Mouse (Mus musculus) bone marrow, adult 2 months (tissue): Measurements from ENCODE around the gene Ano2. TPM values are rescaled to one million over a fixed set of nuclear protein-coding genes. Genes with fewer than 3 reads are reported as not detected.

Source experiments
- H3K27ac ChIP-seq: fragments of 200-500 bp; 2 replicates; pipeline ENCODE4 v1.5.1; 2012; ENCODE audit warnings: low read depth, mild to moderate bottlenecking, control low read depth, inconsistent platforms, low read length; ENCODE audit not compliant: control insufficient read depth, poor library complexity, insufficient read depth
- H3K4me1 ChIP-seq: fragments of 200-500 bp; 2 replicates; pipeline ENCODE4 v1.6.1; 2011; ENCODE audit warnings: low read length; ENCODE audit not compliant: control insufficient read depth, insufficient read depth
- H3K4me3 ChIP-seq: fragments of 200-500 bp; replicated peaks from 2 replicates; pipeline ENCODE3; 2011; ENCODE audit warnings: mild to moderate bottlenecking, low read depth, low read length, control low read depth; ENCODE audit not compliant: control insufficient read depth
- CTCF ChIP-seq: fragments of 200-500 bp; IDR thresholded peaks from 2 replicates; pipeline ENCODE4 v1.5.1; 2011; ENCODE audit warnings: low read length, control low read depth; ENCODE audit not compliant: control insufficient read depth, insufficient read depth
- POLR2A ChIP-seq: fragments of 200-500 bp; IDR thresholded peaks from 2 replicates; pipeline ENCODE4 v1.6.1; 2011; ENCODE audit warnings: low read depth, mild to moderate bottlenecking, control low read depth, low read length, borderline replicate concordance; ENCODE audit not compliant: control insufficient read depth
- WGBS: fragments of 180-500 bp; shearing (Covaris S2); methylation state at CpG from one replicate; pipeline ENCODE4 v1.1.7; 2018; 5-methylcytosine and 5-hydroxymethylcytosine counted together
- polyA plus RNA-seq: library from polyadenylated mRNA; stranded (reverse); fragments of >200 nt; gene quantifications from 2 replicates; pipeline ENCODE4 v1.2.4, GENCODE M21; 2011; ENCODE audit warnings: low replicate concordance; ENCODE audit not compliant: missing spikeins, insufficient read depth, insufficient read length

Ano2 gene
- polyA plus RNA-seq, result 1.6 TPM in 1 of 2 replicates, not detected in the other

DNA sequence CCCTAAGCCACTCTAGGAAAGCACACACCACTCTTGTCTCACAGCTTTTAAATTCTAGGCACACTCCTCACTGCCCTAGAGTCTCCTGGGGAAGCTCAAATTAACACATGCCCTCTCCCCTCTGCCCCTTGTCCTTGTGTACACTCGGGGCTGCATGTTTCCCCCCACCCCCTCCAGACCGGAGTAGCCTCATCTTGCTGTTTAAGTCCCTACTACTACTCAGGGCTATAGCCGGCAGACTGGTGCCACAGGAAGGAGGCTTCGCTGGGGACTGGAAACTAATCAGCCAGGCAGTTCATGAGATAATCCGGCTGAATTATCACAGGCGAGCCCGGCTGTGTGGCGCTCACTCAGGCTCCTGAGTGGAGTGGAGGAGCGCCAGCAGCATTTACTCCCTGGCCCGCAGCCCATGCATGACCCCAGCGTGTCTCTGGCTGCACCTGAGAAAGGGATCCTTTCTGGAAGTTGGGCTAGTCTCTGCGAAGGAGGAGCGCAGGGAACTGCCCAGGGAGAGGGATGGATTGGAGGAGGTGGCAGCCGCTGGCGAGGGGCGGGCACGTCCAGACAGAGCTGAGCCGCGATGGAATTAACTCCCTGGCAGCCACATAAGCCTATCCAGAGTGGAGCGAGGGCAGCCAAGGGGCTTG lies at the start of gene Ano2:
Gene Ano2 (plus strand): TSS at position 363 of the 647 bp plus-strand sequence.
- H3K4me3 ChIP-seq, result no peak within 1 kb of the TSS
- TF ChIP-seq CTCF (no peak), POLR2A (no peak)
- 66% methylated on average over 20 of the region's 20 CpGs for WGBS
- no peak within 1 kb of the TSS for H3K27ac ChIP-seq
- no peaks in the 10 kb centered on the region for H3K4me1 ChIP-seq

DNA sequence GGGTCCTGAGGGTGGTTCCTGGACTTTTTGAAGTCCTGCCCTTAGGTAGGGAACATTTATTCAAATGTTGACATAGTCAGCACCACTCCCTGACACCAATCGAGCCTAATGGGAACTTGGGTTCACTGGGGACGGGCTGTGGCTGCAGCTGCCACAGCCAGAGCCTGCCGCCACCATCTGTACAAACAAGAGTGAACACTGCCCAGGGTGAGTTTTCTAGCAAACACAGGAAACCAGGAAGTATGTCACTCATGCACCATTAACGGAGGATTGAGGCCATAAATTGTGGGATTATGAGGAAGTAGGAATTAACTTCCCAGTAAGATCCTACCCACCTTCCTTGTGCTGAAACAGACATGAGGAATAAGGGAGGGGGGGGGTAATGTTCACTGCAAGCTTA lies 49.7 kb upstream of the Ano2 start:
- H3K4me3 ChIP-seq, result no peak overlapping the region
- TF ChIP-seq POLR2A (no peak), CTCF (no peak)
- no peak overlapping the region for H3K27ac ChIP-seq
- WGBS, result 11% methylated on average over 4 of the region's 4 CpGs
- H3K4me1 ChIP-seq, result no peaks in the 10 kb centered on the region

DNA sequence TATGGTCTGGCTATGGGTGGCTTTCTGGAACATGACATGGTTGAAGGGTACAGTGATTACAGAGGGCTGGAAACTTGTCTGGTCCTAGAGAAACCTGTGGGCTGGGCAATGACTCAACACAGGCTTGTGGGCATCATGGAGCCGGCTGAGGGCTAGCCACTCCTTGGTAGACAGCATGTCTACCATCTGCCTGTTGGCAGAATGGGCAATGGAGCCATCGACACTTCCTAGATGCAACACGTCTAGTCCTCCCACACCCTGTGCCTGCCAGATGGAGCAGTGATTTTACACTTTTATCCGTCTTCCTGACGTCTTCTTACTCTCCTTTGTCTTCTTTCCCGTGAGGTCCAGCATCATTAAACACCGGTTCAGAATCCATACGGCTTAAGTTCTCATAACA lies 49.1 kb upstream of the Ano2 start:
- Histone ChIP-seq H3K4me1 (no peaks in the 10 kb centered on the region), H3K27ac (no peak overlapping the region), H3K4me3 (no peak overlapping the region)
- no peak for TF ChIP-seq POLR2A
- TF ChIP-seq CTCF, result no peak
- WGBS, result 81% methylated on average over 8 of the region's 8 CpGs

DNA sequence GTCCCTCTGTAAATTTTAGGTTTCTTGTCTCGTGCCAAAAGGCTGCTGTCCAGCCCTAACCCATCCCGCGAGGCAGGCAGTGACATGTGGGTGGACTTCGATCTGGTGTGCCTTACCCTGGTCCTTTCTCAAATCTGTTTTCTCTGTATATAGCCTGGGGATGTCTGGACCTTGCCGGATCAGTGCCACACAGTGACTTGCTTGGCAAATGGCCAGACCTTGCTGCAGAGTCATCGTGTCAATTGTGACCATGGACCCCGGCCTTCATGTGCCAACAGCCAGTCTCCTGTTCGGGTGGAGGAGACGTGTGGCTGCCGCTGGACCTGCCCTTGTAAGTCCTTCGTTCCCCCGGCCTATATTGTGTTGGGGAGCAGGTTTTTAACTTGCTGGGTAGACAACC lies 41.3 kb upstream of the Ano2 start:
- 66% methylated on average over 12 of the region's 12 CpGs for WGBS
- TF ChIP-seq CTCF (no peak), POLR2A (no peak)

DNA sequence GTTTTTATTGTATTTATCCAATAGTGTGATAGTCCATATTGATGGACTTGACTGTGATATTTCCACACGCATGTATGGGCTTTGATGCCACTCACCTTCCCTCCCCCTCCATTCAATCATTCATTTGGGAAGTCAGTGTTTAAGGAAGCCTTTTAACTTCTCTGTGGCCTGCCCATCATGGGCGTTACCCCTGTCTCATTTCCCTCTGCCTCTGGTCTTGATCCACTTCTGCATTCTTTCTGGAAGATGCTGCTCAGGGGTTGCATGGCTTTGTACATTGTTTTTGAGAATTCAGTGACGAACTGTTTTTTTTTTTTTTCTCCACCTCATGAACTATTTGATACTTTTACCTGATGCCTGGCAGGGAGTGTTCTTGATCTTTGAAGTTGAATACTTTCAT lies 38.9 kb upstream of the Ano2 start:
- 56% methylated on average over 3 of the region's 3 CpGs for WGBS
- no peak overlapping the region for H3K27ac ChIP-seq
- no peak overlapping the region for H3K4me3 ChIP-seq
- no peaks in the 10 kb centered on the region; the same call in 1 of the 2 replicates for H3K4me1 ChIP-seq
- no peak for TF ChIP-seq CTCF
- no peak for TF ChIP-seq POLR2A

More for the DNA sequence above, 41.3 kb upstream of the Ano2 start:
- Histone ChIP-seq H3K27ac (no peak overlapping the region), H3K4me1 (no peaks in the 10 kb centered on the region; the same call in 1 of the 2 replicates), H3K4me3 (no peak overlapping the region)

DNA sequence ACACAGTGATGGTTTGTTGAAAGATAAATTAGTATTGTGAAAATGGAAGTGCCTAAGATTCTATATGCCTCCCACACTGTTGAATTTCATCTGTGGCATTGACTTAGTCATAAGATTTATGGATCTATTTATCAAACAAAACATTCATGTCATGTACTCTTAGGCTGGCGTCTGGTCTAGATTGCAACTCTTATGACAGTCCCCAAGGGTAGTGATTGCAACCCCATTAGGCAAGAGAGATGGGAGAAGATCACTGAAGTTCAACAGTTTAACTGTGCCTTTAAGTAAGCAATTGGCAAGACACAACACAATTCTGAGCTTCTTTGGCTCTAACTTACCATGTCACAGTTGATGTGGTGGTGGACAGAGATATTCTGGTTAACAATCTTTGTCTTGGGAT lies 36.8 kb upstream of the Ano2 start:
- WGBS, result 82% methylated on average over 1 of the region's 1 CpGs
- Histone ChIP-seq H3K27ac (no peak overlapping the region), H3K4me3 (no peak overlapping the region), H3K4me1 (no peaks in the 10 kb centered on the region; the same call in 1 of the 2 replicates)
- no peak for TF ChIP-seq CTCF
- no peak for TF ChIP-seq POLR2A

DNA sequence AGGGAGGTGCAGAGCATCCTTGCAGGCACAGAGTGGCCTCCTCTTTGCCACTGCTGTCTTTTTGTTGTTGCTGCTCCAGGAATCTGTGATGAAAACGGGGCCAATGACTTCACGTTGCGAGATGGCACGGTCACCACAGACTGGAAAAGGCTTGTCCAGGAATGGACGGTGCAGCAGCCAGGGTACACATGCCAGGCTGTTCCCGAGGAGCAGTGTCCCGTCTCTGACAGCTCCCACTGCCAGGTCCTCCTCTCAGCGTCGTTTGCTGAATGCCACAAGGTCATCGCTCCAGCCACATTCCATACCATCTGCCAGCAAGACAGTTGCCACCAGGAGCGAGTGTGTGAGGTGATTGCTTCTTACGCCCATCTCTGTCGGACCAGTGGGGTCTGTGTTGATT lies 33.3 kb upstream of the Ano2 start:
- 87% methylated on average over 13 of the region's 13 CpGs for WGBS

DNA sequence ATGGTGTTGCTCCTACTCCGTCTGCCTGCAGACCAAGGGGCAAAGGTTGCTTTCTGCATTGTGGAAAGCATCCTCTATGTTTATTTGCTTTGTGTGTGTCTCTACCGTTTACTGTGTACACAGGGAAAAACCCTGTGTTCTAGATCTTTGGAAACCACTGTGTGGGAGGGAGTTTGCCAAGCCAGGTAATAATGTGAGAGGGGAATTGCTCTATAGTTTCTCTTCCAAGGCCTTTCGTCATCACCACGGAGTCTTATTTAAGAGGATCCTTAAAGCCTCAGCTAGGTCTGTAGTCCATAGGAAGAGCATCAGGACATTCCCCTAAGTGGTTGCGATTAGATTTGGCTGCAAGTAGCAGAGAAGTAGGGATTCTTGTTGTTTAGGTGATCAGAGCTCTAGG lies 32.3 kb upstream of the Ano2 start:
- TF ChIP-seq CTCF (no peak), POLR2A (no peak)
- H3K4me3 ChIP-seq, result no peak overlapping the region
- H3K27ac ChIP-seq, result no peak overlapping the region
- H3K4me1 ChIP-seq, result no peaks in the 10 kb centered on the region
- WGBS, result 79% methylated on average over 5 of the region's 5 CpGs

More for the DNA sequence above, 33.3 kb upstream of the Ano2 start:
- no peaks in the 10 kb centered on the region for H3K4me1 ChIP-seq
- no peak overlapping the region for H3K27ac ChIP-seq
- no peak overlapping the region for H3K4me3 ChIP-seq
- TF ChIP-seq CTCF, result no peak
- no peak for TF ChIP-seq POLR2A
